Mouse (Mus musculus) thymus, postnatal 10 days (tissue): ENCODE data around the gene Crybb3.

Experiments
- DNase-seq, 2 experiments: peaks; one replicate each; pipeline ENCODE4 v3.0.0; 2021; ENCODE audit warnings: low spot score in 2 of 2

Crybb3 gene

GRCm38 (mm10) chr5:113049876-113050275 is 31.5 kb downstream of the Crybb3 start:
- no peak for DNase-seq

- DNase-seq, result no peak
These were observed 35.7 kb downstream of the Crybb3 start for GRCm38 (mm10) chr5:113045511-113046273.

GRCm38 (mm10) chr5:113043531-113043930 is 37.9 kb downstream of the Crybb3 start:
- no peak for DNase-seq

GRCm38 (mm10) chr5:113041567-113042071 is 39.8 kb downstream of the Crybb3 start:
- DNase-seq, result no peak

GRCm38 (mm10) chr5:113040776-113041175 is 40.6 kb downstream of the Crybb3 start:
- DNase-seq, result no peak

GRCm38 (mm10) chr5:113038601-113039000 is 42.8 kb downstream of the Crybb3 start:
- no peak for DNase-seq

GRCm38 (mm10) chr5:113035094-113036047 is 46.0 kb downstream of the Crybb3 start:
- peak; percentile 18 to 29 for DNase-seq

GRCm38 (mm10) chr5:113031201-113031754 is 50.1 kb downstream of the Crybb3 start:
- no peak for DNase-seq

- no peak for DNase-seq
These were observed 51.3 kb downstream of the Crybb3 start for GRCm38 (mm10) chr5:113030082-113030481.

GRCm38 (mm10) chr5:113026706-113027105 is 54.7 kb downstream of the Crybb3 start:
- peak; percentile 29 to 48 for DNase-seq
